Mouse (Mus musculus) gastrocnemius, postnatal 25 days (tissue): ENCODE measurements around the gene Slc25a36. TPM values are rescaled to one million over a fixed set of nuclear protein-coding genes. Genes with fewer than 3 reads are reported as not detected.

Source experiments
- DNase-seq: peaks from one replicate; pipeline ENCODE4 v3.0.0; 2022
- total RNA-seq, 2 experiments: library from RNA; stranded (reverse); gene quantifications; 1 replicate in 1 of 2; 2 replicates in 1 of 2; pipeline ENCODE4 v1.2.3; 2021

Gene Slc25a36
- total RNA-seq, 2 experiments from 2014 or later: 26.4 to 32.5 TPM

- no peak for DNase-seq
Observed at GRCm38 (mm10) chr9:97041633-97042032, 69.3 kb downstream of the Slc25a36 start.

GRCm38 (mm10) chr9:97038010-97038409 is 72.9 kb downstream of the Slc25a36 start:
- no peak for DNase-seq

- DNase-seq: peak; percentile 34
Observed at GRCm38 (mm10) chr9:97036656-97037055, 74.3 kb downstream of the Slc25a36 start.

GRCm38 (mm10) chr9:97027361-97027760 is 83.6 kb downstream of the Slc25a36 start:
- DNase-seq: no peak

- DNase-seq: no peak
Observed at GRCm38 (mm10) chr9:97026006-97026405, 85.0 kb downstream of the Slc25a36 start.

Other genes with a start within 250 kb of the Slc25a36 start
- 1 to 10 TPM; 1.7 to 1.8 TPM for gene Pxylp1, start 218.5 kb downstream of the Slc25a36 start, total RNA-seq
- gene Spsb4, start 92.3 kb downstream of the Slc25a36 start, total RNA-seq: 1 to 10 TPM; 2.9 to 4.1 TPM